Mouse (Mus musculus) urinary bladder, adult 2 months (tissue): ENCODE data around the gene Fundc2. TPM values are rescaled to one million over a fixed set of nuclear protein-coding genes. Genes with fewer than 3 reads are reported as not detected.

Source experiments
- DNase-seq: peaks from one replicate; pipeline ENCODE4 v3.0.0; 2022; ENCODE audit warnings: low spot score
- polyA plus RNA-seq: library from polyadenylated mRNA; depleted of rRNA; stranded (reverse); fragments of >200 nt; gene quantifications from 2 replicates; pipeline ENCODE4 v1.2.3, GENCODE M21; 2012; rRNA removed

Fundc2 gene
- polyA plus RNA-seq, result 39.7 and 45.2 TPM in 2 replicates

DNA sequence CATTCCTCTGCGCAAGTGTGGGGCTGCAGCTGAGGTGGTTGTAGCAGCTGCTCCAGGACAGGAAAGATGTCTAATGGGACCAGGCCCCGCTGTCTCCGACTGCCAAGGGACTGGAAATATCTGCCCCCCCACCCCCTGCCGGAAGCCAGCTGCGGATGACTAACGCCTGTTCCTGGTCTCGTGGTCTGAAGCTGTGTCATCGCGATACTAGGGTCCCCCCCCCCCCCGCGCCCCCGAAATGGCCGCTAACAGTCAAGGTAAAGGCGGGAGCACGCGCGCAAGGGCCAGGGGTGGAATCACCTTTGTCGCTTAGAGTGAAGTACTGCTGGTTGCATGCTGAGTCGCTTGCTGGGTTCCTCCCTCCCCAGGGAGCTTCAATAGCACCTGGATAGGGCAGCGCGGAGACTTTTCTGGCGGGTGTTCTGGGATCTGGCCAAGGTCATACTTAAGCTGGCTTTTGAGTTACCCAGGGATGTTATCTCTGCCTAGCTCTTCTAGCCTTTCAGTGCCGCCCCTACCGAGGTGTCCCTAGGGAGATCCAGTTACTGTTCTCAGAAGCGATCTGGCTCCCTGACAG lies at the start of gene Fundc2, which contains the start of gene F8:
Gene Fundc2, plus strand, starts transcription at position 205 of the 577 bp plus-strand sequence.
Gene F8, minus strand, starts transcription at position 421 of the 577 bp plus-strand sequence.
- DNase-seq, result peak; percentile 23

DNA sequence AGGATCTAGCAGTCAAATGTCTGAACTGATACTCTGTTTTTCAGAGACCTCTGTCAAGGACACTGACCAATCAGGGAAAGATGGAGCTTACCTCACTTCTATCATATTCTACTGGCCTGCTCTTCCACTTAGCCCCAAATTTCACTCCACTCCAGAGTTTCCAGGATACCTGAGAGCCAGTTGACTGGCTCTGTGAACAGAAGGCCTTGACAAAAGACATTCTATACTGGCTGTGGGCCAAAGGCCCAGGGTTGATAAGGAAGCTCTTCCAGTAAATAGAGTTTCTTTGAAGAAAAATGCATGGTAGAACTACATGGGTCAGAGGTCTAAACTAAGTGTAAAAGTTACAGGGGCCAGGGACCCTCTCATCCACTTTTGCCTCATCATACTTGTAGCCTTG lies 12.0 kb upstream of the Fundc2 start:
- DNase-seq, result no peak

DNA sequence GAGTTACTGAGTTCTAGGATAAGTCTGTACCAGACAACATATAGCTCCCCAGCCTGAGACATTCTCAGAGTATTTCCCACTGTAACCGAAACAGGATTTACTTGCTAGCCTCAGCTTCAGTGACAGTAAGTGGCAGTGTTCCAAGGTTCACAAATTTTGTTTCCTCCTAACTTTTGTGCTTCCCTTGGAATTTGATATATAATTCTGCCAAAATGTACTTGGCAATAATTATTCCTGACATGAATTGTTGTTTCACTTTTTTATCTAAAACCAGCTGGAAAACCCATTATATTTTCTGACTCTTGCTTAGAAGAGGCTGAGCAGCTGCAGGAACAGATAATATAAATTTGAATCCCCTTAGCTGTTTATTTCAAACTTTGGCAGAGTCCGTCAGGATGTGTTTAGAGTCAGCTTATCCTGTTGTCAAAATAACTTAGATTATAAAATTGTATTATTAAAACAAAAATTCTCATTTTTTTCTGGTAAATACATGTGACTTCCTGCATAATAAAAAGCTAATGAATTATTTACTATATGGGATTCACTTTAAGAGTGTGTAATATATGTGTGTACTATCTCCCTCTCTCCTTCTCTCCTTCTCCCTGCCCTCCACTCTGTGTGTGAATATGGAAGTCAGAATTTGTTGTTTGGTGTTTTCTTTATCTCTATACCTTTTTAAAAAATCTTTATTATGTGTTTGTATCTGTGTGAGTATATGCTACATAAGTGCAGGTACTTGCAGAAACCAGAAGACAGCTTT lies 9.4 kb upstream of the Fundc2 start:
- DNase-seq, result no peak

DNA sequence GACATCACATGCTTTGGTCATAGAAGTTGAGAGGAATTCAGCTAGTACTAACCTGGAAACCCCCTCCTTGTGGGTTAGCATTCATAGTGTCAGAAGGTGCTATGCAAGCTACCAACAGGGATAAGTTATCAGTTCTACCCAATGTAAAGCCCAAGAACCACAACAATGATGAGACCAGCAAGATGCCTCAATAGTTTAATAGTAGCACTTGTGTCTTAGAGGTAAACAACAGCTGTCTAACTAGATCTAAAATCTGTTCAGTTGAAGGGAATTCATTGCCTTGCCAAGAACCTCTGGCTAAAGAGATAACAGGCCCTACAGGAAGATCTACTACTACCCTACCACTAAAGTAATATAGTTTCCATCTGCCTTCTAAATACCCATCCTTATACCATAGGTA lies 5.4 kb upstream of the Fundc2 start:
- no peak for DNase-seq

DNA sequence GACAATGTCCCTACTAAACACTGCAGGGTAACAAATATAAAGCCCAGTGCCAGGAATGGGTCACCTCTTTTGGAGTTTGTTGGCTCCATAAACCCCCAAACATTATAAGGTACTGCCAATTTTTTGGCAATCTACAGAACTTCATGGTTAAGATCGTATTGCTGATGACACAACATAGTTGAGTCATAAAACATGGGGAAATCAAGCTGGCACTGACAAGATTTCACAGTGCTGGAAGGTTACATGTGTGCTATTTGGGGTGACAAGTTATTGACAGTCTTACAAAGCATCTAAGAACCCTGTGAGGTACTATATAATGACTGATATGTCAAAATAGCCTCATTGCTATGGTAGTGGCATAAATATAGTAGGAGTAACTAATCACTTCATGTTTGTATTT lies 1.0 kb upstream of the Fundc2 start:
- DNase-seq, result no peak

DNA sequence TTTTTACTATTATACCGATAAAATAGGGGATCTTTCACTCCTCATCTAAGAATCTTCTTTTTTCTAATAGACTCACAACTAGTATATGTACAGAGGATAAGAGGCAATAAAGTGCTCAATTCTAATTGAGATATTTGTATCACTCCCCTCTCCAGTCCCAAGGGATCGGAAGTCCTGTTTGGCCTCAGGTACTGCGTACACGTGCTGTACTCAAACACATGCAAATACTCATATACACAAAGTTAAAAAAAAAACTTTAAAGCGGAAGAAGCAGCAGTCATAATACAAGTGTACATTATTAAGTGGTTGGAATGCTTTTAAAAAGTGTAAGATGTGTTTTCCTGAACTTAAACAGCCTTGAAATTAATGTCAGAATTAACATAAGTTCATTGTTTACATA lies 500 bp upstream of the Fundc2 start:
- DNase-seq, result no peak

DNA sequence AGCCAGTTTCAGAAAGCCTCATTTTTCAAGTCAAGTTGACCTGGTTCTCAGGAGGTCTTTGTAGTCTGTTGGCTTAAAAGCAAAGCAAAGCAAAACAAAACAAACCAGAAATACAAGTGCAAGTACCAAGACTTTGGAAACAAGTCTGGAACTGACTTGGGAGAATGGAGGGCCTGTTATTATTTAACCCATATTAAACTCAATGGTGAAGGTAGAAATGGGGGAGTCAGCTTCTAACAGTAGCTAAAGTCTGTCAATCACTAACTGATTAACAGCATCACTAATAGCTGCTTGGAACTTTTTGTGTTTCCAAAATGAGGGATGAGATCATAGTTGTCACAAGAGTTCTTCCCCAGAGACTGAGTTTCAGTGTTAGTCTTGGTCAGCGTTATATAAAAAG lies 17.3 kb downstream of the Fundc2 start:
- DNase-seq, result no peak

DNA sequence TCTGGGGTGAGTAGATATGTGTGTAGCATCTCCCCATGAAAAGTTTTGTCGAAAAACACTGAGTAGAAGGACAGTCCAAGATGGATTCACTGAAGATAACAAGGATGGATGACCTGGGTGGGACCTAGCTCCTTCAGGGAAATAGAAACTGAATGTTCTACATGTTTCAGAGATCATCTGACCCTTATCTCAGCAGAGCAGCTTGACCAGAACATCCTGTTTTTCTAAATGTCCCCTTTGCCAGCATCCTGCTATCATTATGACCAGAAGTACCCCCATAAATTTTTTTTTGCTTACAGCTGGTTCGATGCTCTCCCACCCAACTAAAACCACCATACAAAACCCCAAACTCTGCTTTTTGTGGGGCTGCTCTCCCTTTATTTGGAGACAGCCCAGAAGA lies 20.5 kb downstream of the Fundc2 start:
- no peak for DNase-seq

DNA sequence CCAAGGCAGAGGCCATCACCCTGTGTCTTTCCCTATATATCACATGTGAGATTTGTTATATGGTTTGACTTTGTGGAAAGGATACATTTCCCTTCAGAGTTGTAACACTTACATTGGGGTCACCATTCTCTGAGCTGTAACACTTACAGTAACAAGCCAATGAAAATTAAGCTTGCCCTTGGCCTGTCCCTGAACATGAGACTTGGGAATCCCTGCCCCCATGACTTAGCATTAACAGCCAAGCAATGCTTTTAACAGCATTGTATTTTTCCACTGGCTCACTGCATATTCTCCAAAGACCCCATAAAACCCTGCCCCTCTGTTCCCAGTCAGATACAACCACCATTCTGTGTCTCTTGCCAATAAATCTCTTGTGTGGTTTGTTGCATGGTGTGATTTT lies 21.2 kb downstream of the Fundc2 start:
- no peak for DNase-seq

DNA sequence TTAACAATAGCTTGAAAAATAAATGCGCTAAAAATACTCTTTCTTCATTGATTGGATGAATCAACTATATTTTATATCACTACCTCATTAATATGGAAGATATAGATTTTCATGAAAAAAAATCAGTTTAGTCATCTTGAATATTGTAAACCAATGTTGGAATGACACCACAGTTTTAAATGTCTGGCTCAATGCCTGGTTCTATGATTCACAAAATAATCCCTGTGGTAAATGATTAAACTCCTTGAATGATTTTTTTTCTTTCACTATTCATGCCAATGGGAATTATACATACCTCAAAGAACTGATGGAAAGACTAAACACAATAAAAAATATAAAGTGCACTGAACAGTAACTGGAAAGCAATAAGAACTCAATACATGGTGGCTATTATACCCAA lies 27.5 kb downstream of the Fundc2 start:
- no peak for DNase-seq

DNA sequence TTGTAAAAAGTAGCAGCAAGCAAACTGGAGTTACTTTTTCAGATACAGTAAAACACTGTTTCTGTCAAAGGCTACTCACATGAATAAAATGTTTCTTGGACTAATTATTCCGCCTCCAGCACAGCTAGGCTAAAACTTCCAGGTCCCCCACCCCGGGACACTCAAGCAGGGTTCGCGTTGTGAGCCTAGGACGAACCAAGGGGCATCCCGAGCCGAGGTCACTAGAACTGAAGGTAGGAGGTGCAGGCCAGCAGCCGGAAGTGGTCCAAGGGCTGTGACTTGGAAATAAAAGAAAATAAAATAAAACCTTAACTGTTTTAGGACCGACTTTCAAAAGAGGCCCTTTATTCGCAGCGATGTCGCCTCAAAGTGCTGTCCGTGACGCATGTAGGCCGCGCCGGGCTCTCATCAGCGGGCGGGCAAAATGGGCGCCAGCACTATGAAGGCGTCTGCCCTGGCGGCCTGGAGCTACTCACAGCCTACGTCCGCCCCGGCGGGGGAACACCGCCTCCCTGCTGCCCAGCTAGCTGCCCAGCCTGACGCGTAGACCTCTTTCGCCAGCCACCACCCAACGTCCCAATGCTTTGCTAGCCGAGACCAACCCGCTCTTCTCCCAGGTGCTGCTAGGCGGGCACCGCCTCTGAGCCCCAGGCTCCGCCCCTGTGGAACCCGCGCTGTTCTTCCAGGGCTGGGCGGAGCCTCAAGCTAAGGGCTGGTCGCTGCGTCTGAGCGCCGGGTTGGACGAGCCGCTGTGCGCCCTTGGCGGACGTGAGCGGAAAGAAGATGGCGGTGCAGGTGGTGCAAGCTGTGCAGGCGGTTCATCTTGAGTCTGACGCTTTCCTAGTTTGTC lies 34.0 kb downstream of the Fundc2 start, which contains the start of the genes Cmc4, Mtcp1 and Brcc3:
Gene Cmc4, minus strand, starts transcription at position 649 of the 850 bp plus-strand sequence.
Gene Mtcp1, minus strand, starts transcription at position 653 of the 850 bp plus-strand sequence.
Gene Brcc3, plus strand, starts transcription at position 693 of the 850 bp plus-strand sequence.
- peak; percentile 74 for DNase-seq

Other genes with a start within 250 kb of the Fundc2 start
- gene Smim9, start 218.6 kb upstream of the Fundc2 start, polyA plus RNA-seq, result 0.34 TPM in 1 of 2 replicates, not detected in the other
- gene F8, start 216 bp downstream of the Fundc2 start, polyA plus RNA-seq, result 1.0 and 1.3 TPM in 2 replicates
- 18.3 and 26.1 TPM in 2 replicates for gene Cmc4, start 34.2 kb downstream of the Fundc2 start, polyA plus RNA-seq
- gene Mtcp1, start 34.2 kb downstream of the Fundc2 start, polyA plus RNA-seq, result 10.3 and 13.8 TPM in 2 replicates
- gene Brcc3, start 34.2 kb downstream of the Fundc2 start, polyA plus RNA-seq, result 19.5 and 19.8 TPM in 2 replicates
- gene Vbp1, start 131.9 kb downstream of the Fundc2 start, polyA plus RNA-seq, result 32.1 and 38.3 TPM in 2 replicates
- 0.47 and 0.63 TPM in 2 replicates for gene Rab39b, start 195.8 kb downstream of the Fundc2 start, polyA plus RNA-seq